Comparison of ENCODE assay signal across 8 mouse cellular contexts in the genomic region with DNA sequence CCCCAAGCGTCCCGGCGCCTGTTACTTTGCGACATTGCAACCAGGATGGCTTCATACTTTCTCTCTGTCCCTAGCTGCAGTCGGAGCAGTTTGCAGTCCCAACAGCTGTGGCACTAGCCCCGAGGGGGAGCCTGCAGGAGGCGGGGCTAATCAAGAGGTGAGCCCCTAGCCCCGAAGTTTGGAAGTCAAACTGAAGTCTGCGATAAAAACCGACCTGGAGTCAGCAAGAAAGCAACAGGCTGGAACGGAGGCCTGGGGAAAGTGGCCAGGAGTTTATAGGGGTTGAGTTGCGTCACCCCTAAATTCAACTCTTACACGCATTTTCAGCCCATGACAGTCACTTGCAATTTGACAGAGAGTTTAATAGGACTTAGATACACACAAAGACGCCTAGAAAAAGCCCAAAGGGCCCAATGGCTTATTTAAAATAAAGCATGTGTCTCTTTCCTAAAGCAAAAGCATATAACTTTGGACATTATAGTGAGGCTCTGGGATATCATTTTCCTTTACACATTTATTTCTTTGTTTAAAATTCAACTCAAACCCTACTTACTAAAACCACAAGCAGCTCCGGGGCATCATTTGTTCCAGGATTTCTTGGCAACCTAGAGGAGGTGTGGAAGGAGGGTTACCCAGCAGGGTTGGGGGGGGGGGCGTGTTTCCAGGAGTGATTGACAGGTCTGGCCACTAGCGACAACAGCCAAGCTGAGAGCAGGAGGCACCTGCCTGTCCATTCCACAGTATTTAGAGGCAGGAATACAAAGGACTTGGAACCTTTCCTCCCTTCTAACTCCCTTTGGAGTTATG. TPM values are rescaled to one million over a fixed set of nuclear protein-coding genes. Genes with fewer than 3 reads are reported as not detected.
DNase-seq lines count a peak whose midpoint lies in the region.

A gene (minus strand): TSS at position 140 of the 807 bp plus-strand sequence.

- peak; percentile 6 for DNase-seq in cerebellum, adult 11-12 months
- DNase-seq in cerebellum, adult 9-10 months, result no peak
- DNase-seq in embryo, embryonic 9.5 days (ENCODE audit: extremely low spot score), result peak; percentile 83
- peak; percentile 54 for DNase-seq in heart, adult 8-10 months (ENCODE audit: low spot score)
- DNase-seq in kidney, adult 11 months, result peak; percentile 81
- DNase-seq in lung, adult 18-20 months, result peak; percentile 52 to 70
- DNase-seq in ovary, postnatal 10 days (ENCODE audit: low spot score), result peak; percentile 25
- no peak for DNase-seq in thymus, adult 18-20 months

RNA-seq across cellular contexts. Expression of the gene that starts here (rescaled TPM):
- 1 to 10 TPM; 2.6 to 3.9 (median 2.8) TPM for total RNA-seq in heart, adult 8-10 months (2022)

Comparison
In these comparisons a context has a peak if more than half of its experiments do, and no peak if none do; other contexts are left out.
1. DNase-seq: peak in cerebellum, adult 11-12 months (single experiment), embryo, embryonic 9.5 days (single experiment), heart, adult 8-10 months (single experiment), kidney, adult 11 months (single experiment), lung, adult 18-20 months (2 of 2) and ovary, postnatal 10 days (single experiment); none in cerebellum, adult 9-10 months (single experiment) and thymus, adult 18-20 months (0 of 2).